Mouse (Mus musculus) C2C12 (cell line): Measurements from ENCODE around the gene Ncapd2.

ENCODE experiments used
- CEBPB ChIP-seq: IDR thresholded peaks from one replicate; pipeline ENCODE4 v1.6.1; 2011; ENCODE audit warnings: low read depth, mild to moderate bottlenecking, control low read depth, moderate library complexity
- CTCF ChIP-seq: IDR thresholded peaks from one replicate; pipeline ENCODE4 v1.5.1; 2011; ENCODE audit not compliant: control insufficient read depth, insufficient read depth, insufficient read length

GRCm38 (mm10) chr6:125160854-125161760 is 30.4 kb downstream of the Ncapd2 start:
- TF ChIP-seq CTCF (no peak), CEBPB (no peak)
